Mouse (Mus musculus): ENCODE data around the gene F9. TPM values are rescaled to one million over a fixed set of nuclear protein-coding genes. Genes with fewer than 3 reads are reported as not detected.
A peak's percentile ranks its signal among the peaks of the same experiment; 100 is the strongest.
"Not testable (repeated sequence)": the region's sequence is repeated elsewhere in the genome, so short reads cannot be mapped to it uniquely, and the experiment has no call there.

Gene F9
- 0.06 TPM in 1 of 2 replicates, not detected in the other for polyA plus RNA-seq (2012; rRNA removed)

DNA sequence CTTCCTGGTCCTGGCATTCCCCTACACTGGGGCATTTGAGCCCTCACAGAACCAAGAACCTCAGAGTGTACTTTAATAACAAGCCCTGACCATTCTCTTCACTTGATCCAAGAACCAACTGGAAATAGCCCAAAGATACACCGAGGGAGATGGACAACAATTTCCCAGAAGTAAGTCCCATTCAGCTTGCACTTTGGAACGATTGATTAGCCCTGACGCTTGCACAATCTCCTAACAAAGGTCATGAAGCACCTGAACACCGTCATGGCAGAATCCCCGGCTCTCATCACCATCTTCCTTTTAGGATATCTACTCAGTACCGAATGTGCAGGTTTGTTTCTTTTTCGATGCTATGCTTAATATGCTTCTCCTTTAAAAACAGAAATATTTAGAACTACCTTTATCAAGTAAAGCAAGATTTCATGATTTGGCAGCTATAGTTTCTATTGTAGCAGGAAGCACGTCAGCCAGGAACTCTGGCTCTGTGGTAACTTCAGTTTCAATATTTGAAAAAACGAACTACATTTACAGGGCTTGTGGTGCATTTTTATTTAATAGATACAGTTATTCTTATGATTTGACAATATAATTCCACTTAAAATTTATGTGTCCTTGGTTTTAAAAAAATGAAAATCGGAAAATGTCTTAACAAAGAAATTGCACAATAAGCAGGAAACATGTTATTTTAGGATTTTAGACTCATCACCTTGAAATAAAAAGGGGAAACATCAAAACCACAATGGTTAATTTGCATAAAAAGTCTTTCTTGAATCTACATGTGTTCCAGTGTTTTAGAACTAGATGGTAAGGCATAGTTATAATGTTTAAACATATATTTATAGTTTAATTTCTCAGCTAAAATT is at the start of gene F9:
TSS of gene F9 (plus strand) at position 244 of the 863 bp plus-strand sequence.
- DNase-seq = no peak
- Histone ChIP-seq H3K4me3 (replicated peaks; ENCODE audit: extremely low read depth, low read depth, low read length) (no peak within 1 kb of the TSS), H3K4me1 (ENCODE audit: control insufficient read depth, insufficient read depth, low read length) (no peaks in the 10 kb centered on the region)
- WGBS = 77% methylated on average over 10 of the region's 10 CpGs
- TF ChIP-seq POLR2A (IDR thresholded peaks at IDR 0.05; ENCODE audit: borderline replicate concordance, extremely low read depth, low read depth, low read length) (no peak), CTCF (IDR thresholded peaks at IDR 0.05; ENCODE audit: insufficient read depth, low read length) (no peak)

DNA sequence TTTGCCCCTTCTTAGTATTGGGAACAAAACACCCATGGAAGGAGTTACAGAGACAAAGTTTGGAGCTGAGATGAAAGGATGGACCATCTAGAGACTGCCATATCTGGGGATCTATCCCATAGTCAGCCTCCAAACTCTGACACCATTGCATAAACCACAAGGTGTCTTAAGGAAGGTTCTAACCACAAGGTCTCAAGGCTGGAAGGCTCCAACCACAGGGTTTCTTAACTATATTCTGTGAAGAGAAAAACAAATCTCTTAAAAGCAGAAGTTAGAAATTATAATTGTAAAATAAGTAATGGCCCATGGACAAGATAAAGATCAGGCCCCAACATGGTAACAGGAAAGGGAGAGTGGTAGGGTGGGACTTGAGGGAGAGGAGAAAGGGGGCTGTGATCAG is 29.5 kb upstream of the F9 start:
- H3K4me3 ChIP-seq (replicated peaks; ENCODE audit: extremely low read depth, low read depth, low read length); H3K4me1 ChIP-seq (ENCODE audit: control insufficient read depth, insufficient read depth, low read length); DNase-seq: not testable (repeated sequence)

DNA sequence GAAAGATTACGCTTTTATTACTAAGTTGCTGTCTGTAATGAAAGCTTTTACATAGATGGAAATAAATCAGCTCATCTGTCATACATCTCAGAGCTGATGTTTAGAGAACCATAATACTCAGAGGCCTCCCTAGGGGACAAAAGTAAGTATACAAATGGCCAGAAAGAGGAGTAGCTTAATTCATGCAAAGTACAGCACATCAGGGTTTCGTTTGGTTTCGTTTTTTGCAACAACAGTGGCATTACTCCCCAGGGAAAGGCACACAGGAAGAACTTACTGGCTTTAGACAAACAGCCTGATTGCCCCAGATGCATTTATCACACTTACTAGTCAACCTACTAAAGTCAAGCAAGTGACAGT is 800 bp downstream of the F9 start:
- no peak for TF ChIP-seq POLR2A (IDR thresholded peaks at IDR 0.05; ENCODE audit: borderline replicate concordance, extremely low read depth, low read depth, low read length)
- no peak for TF ChIP-seq CTCF (IDR thresholded peaks at IDR 0.05; ENCODE audit: insufficient read depth, low read length)
- Histone ChIP-seq H3K4me1 (ENCODE audit: control insufficient read depth, insufficient read depth, low read length) (no peaks in the 10 kb centered on the region), H3K4me3 (replicated peaks; ENCODE audit: extremely low read depth, low read depth, low read length) (no peak overlapping the region)
- 48% methylated on average over 3 of the region's 3 CpGs for WGBS
- DNase-seq = no peak

GRCm38 (mm10) chrX:60001461-60001860 is 2.2 kb downstream of the F9 start:
- TF ChIP-seq CTCF (IDR thresholded peaks at IDR 0.05; ENCODE audit: insufficient read depth, low read length) = no peak
- TF ChIP-seq POLR2A (IDR thresholded peaks at IDR 0.05; ENCODE audit: borderline replicate concordance, extremely low read depth, low read depth, low read length) = no peak
- Histone ChIP-seq H3K4me1 (ENCODE audit: control insufficient read depth, insufficient read depth, low read length) (no peaks in the 10 kb centered on the region), H3K4me3 (replicated peaks; ENCODE audit: extremely low read depth, low read depth, low read length) (no peak overlapping the region)
- 68% methylated on average over 2 of the region's 2 CpGs for WGBS
- no peak for DNase-seq

DNA sequence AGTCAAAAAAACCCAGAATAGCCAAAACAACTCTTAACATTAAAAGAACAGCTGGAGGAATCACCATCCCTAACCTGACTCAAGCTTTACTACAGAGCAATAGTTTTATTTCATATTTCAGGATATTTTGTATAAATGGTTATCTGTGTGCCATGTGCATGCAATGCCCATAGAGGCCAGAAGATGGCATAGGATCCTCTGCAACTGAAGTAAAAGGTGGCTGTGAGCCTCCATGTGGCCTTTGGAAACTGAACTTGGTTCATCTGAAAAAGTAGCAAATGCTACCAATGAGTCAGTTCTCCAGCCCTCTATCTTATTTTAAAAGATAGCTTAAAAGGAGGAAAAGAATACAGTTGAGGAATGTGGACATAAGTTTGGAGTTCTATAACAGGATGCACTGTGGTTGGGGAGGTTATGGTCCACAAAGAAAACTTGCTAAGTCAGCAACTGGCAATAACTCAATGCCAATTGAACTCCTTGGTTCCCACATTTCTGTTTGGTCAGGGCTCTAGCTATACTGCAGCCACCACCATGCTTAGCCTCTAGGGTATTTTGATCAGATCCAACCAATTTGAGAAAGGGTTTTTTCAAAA is 13.9 kb downstream of the F9 start:
- peak; percentile 10 for DNase-seq
- Histone ChIP-seq H3K4me3 (replicated peaks; ENCODE audit: extremely low read depth, low read depth, low read length) (no peak overlapping the region), H3K4me1 (ENCODE audit: control insufficient read depth, insufficient read depth, low read length) (no peaks in the 10 kb centered on the region)
- TF ChIP-seq CTCF (IDR thresholded peaks at IDR 0.05; ENCODE audit: insufficient read depth, low read length) = peak; percentile 36
- TF ChIP-seq POLR2A (IDR thresholded peaks at IDR 0.05; ENCODE audit: borderline replicate concordance, extremely low read depth, low read depth, low read length) = no peak

- Histone ChIP-seq H3K4me1 (ENCODE audit: control insufficient read depth, insufficient read depth, low read length) (no peaks in the 10 kb centered on the region), H3K4me3 (replicated peaks; ENCODE audit: extremely low read depth, low read depth, low read length) (no peak overlapping the region)
- 81% methylated on average over 1 of the region's 1 CpGs for WGBS
- TF ChIP-seq CTCF (IDR thresholded peaks at IDR 0.05; ENCODE audit: insufficient read depth, low read length) (no peak), POLR2A (IDR thresholded peaks at IDR 0.05; ENCODE audit: borderline replicate concordance, extremely low read depth, low read depth, low read length) (no peak)
- DNase-seq = no peak
Observed at GRCm38 (mm10) chrX:60014588-60014987, 15.3 kb downstream of the F9 start.

GRCm38 (mm10) chrX:60021007-60021406 is 21.7 kb downstream of the F9 start:
- H3K4me3 ChIP-seq (replicated peaks; ENCODE audit: extremely low read depth, low read depth, low read length) = no peak overlapping the region
- H3K4me1 ChIP-seq (ENCODE audit: control insufficient read depth, insufficient read depth, low read length) = no peaks in the 10 kb centered on the region
- 72% methylated on average over 4 of the region's 4 CpGs for WGBS
- no peak for TF ChIP-seq POLR2A (IDR thresholded peaks at IDR 0.05; ENCODE audit: borderline replicate concordance, extremely low read depth, low read depth, low read length)
- no peak for TF ChIP-seq CTCF (IDR thresholded peaks at IDR 0.05; ENCODE audit: insufficient read depth, low read length)
- no peak for DNase-seq

DNA sequence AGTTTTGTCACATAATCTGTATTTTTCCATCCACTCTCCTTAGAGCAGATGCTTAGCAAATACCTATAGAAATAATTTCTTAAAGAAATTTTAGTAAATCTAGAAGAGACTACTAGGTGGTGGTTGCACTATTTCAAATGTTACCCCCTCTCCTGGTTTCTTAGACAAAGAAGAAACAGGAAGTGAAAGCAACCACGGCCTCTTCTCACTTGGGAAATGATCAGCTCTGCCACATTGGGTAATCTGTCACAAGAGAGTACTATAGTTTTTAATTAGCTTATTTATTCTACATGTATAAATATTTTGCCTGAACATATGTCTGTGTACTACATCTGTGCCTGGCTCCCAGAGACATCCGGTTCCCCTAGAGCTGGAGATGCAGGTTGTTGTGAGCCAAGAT is 22.3 kb downstream of the F9 start:
- Histone ChIP-seq H3K4me3 (replicated peaks; ENCODE audit: extremely low read depth, low read depth, low read length) (no peak overlapping the region), H3K4me1 (ENCODE audit: control insufficient read depth, insufficient read depth, low read length) (no peaks in the 10 kb centered on the region)
- no peak for TF ChIP-seq POLR2A (IDR thresholded peaks at IDR 0.05; ENCODE audit: borderline replicate concordance, extremely low read depth, low read depth, low read length)
- no peak for TF ChIP-seq CTCF (IDR thresholded peaks at IDR 0.05; ENCODE audit: insufficient read depth, low read length)
- DNase-seq = no peak
- WGBS = 69% methylated on average over 2 of the region's 2 CpGs

DNA sequence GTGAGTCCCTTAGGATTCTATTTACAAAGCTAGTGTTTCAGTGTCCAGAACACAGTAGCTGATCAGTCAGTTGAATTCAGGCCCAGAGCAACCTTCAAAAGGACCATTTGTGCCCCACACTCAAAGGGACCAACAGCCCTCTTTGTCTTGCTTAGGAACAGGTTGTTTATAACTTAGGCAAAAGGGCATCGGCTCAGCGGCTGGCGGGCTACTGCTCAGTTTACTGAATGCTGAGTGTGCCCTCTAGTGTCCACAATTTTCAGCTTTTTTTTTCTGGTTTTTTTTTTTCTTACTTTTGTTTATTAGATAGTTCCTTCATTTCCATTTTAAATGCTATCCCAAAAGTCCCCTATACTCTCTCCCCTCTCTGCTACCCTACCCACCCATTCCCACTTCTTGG is 27.4 kb downstream of the F9 start:
- peak; percentile 28; the same call in 1 of the 2 replicates for TF ChIP-seq CTCF (IDR thresholded peaks at IDR 0.05; ENCODE audit: insufficient read depth, low read length)
- TF ChIP-seq POLR2A (IDR thresholded peaks at IDR 0.05; ENCODE audit: borderline replicate concordance, extremely low read depth, low read depth, low read length) = no peak
- 10% methylated on average over 3 of the region's 3 CpGs for WGBS
- Histone ChIP-seq H3K4me3 (replicated peaks; ENCODE audit: extremely low read depth, low read depth, low read length) (no peak overlapping the region), H3K4me1 (ENCODE audit: control insufficient read depth, insufficient read depth, low read length) (no peaks in the 10 kb centered on the region)
- DNase-seq = no peak

DNA sequence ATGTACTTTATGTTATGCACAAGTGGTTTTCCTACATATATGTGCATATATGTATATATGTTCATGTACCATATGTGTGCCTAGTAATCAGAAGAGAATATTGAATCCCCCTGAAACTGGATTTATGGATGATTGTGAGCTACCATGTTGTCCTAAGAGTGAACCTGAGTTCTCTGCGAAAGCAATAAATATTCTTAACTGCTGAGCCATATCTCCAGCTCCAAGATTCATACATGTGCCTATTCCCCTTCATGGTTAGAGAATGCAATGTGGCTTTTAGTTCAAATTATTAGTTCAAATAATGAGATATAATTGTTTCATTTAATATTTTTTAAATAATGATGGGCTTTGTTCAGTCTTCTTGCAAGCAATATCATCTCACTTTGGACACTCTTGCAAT is 55.5 kb downstream of the F9 start:
- no peak for DNase-seq
- WGBS = 82% methylated on average over 1 of the region's 1 CpGs
- Histone ChIP-seq H3K4me3 (replicated peaks; ENCODE audit: extremely low read depth, low read depth, low read length) (no peak overlapping the region), H3K4me1 (ENCODE audit: control insufficient read depth, insufficient read depth, low read length) (no peaks in the 10 kb centered on the region)
- TF ChIP-seq POLR2A (IDR thresholded peaks at IDR 0.05; ENCODE audit: borderline replicate concordance, extremely low read depth, low read depth, low read length) (no peak), CTCF (IDR thresholded peaks at IDR 0.05; ENCODE audit: insufficient read depth, low read length) (no peak)
